Mouse (Mus musculus): Measurements from ENCODE around the gene Mt4.
"Not testable (repeated sequence)": the region's sequence is repeated elsewhere in the genome, so short reads cannot be mapped to it uniquely, and the experiment has no call there.

Mt4 gene

DNA sequence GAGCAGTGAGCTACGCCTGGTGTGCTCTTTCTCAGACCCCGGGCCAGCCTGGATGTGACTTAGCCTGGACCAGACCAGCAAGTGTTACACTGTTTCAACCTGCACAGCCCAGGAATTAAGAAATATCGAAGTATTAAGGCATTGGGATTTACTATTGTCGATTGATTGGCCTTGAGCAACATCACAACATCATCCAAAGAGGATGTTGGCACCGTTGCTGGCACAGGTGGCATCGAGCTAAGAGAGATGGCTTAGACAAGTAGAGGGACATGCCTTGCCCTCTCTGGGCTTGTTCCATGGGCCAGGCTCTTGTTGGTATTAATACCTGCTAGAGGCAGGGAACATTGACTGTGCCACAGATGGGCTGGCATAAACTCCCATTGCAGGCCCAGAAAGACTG, 1.4 kb upstream of the Mt4 start:
- no peak for DNase-seq (ENCODE audit: low spot score)

DNA sequence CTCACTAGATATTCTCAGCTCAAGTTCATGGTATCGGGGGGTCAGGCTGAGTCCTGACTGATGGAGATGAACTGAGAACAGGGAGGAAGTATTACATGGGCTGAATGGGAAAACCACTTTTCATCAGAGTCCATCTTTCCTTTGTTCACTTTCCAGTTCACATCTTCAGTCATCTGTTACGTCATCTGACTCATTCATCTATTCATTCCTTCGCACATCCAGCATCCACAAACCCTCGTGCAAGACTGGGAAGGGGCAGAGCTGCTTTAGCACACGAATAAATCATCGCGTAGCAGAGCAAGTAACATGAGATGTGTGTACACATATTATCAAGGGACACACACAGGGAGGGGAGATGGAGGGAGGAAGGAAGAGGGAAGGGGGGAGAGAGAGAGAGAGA, 805 bp upstream of the Mt4 start:
- DNase-seq (ENCODE audit: low spot score): no peak

DNA sequence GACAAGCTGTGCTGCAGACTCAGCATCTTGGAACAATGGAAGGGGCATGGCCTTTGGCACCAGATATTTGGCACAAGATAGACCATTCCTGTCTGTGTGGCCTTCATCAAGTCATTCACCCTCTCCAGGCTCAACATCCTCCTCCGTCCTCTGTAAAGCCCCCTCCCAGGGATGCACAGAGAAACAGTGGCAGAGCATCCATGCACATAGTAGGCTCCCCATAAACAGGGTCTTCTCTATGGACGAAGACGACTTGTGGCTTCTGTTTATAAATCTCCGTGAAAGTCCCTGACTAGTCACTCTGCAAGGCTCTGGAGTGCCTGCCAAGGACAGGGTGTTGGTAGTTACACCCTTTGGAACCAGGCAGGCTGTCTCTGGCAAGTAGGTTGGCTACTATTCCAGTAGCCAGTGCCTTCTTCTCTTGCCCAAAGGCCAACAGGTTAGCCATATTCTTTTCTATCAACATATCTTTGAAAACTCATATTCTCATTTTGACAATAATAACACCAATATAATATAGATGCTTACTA, 3.3 kb downstream of the Mt4 start:
- DNase-seq (ENCODE audit: low spot score): no peak

DNA sequence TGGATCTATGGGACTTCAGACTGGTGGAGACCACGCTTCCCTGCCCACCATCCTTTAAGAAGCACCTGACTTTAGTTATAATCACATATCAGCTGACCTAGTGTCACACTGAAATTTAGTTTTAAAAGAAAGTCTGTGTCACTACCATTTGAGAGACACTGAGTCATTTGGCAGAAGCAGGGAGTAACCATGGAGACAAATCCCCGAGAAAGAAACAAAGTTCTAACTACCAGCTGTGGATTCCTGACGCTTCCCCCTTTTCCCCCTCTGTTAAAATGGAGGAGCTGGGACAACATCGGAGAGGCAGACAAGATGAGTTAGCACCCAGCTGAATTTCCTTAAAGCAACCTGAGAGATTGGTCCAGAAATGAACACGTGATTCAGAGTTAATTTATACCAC, 11.2 kb downstream of the Mt4 start:
- no peak for DNase-seq (ENCODE audit: low spot score)

DNA sequence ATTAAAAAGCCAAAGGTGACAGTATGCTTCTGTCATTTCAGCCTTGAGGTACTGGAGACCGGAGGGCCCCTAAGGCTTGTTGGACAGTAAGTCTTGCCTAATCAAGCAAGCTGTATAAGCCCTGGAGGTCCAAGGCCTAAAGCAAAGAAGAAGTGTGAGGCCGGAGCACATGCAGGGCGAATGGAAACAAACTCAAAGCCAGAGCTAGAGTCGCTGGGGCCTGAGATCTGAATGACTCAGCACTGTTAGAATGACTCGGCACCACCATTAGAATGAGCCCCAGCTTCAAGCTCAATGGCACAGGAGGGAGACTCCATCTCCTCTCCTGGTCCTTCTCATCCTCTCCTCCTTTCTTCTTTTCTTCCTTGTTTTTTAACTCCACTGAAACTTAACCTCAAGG, 13.9 kb downstream of the Mt4 start:
- DNase-seq (ENCODE audit: low spot score): no peak

DNA sequence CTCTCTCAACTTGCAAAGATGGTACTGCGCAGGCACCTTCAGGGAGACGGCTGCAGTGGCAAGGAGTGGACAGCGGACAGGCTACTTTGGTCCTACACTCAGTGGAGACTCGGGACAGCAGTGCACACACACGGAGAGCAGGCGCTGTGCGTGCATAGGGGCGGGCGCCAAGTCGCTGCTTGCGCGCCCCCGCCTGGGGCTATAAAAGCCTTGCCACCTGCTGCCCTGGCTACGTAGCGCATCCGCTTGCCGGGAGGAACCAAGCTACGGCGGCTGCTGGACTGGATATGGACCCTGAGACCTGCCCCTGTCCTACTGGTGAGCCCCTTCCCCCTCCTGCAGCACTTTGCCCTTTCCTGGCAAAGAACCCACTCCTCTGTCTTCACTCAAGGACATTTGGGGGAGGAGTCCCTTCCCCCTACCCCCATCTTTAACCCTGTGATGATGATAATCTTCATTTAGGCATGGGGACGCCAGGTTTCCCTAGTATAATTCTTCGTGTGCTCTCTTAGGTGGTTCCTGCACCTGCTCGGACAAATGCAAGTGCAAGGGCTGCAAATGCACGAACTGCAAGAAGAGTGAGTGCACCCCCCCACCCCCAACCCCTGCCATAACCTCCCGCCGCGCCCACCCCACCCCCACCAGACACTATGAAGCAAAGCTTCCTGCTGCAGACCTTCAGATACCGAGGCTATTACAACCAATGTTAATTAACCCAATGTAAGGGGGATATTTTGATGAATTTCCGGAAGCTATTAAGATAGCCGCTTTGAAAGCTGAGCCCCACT, 15.7 kb downstream of the Mt4 start, which contains the start of gene Mt3:
Mt3 (plus strand) TSS at position 95 of the 788 bp plus-strand sequence.
- DNase-seq (ENCODE audit: low spot score): no peak

DNA sequence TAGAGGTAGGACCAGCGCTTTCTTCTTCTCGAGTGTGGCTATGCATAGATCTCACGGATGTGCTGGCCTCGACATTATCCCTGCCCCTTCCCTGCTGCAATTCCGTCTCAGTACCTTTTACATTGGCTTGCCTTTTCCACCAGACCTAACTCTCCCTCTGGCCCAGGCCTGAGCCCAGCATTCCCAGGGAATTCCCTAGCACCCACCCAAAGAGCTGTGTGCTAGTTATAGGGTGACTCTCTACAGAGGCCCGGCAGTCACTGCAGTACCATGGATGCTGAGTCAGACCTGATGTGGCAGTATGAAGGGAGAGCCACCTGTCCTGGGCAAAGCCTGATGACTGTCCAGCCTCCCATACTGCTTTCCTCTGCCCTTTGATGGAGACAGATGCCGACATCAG, 16.5 kb downstream of the Mt4 start:
- DNase-seq (ENCODE audit: low spot score): no peak

DNA sequence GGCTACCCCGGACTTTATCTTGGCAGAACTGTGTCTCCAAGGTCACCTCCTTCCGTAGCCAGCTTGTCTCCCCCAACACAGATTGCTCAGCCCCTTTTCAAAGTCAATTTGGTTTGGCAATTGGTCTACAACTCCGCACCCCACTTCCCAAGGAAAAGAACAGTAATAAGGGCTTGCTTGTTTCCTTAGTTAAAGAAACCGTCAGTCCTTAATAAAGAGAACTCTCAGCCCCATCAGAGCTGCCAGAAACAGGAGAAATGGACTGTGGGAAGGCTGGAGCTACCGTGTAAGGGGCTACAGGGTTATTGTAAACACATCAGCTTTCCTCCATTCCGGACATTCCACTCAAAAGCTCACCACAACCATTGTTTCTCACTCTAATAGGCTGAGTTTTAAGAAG, 17.5 kb downstream of the Mt4 start:
- no peak for DNase-seq (ENCODE audit: low spot score)

DNA sequence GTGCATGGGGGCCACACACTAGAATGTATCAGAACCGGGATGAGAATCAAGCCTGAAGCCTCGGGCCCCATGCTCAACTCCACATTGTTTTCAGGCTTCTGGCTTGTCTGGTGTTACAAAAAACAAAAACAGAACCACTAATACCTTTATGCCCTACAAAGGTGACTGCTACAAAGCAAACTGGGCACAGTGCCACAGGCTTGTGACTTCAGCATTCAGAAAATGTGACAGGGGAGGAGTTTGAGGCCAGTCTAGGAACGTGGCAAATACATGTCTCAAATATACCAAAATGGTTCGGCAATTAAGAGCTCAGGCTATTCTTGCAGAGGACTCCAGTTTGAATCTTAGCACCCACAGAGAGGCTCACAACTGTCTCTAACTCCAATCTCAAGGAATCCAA, 19.1 kb downstream of the Mt4 start:
- no peak for DNase-seq (ENCODE audit: low spot score)

DNA sequence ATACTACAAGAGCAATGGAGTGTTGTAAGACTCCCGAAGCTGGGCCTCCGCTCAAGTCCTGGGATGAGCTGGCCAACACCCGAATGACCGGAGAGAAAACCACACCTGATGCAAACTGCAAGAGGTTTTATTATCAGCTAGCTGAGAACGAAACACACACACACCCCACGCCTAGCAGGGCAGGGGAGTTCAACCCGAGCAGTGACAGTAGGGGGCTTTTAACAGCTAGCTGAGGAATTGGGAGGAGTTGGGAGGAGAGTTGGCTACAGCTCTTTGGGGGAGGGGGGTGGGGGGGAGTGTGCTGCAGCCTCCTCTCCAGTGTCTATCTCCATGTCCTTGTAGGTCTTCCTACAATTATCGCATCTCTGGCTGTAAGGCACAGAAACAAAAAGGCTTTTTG, 28.8 kb downstream of the Mt4 start:
- not testable (repeated sequence) for DNase-seq (ENCODE audit: low spot score)

DNA sequence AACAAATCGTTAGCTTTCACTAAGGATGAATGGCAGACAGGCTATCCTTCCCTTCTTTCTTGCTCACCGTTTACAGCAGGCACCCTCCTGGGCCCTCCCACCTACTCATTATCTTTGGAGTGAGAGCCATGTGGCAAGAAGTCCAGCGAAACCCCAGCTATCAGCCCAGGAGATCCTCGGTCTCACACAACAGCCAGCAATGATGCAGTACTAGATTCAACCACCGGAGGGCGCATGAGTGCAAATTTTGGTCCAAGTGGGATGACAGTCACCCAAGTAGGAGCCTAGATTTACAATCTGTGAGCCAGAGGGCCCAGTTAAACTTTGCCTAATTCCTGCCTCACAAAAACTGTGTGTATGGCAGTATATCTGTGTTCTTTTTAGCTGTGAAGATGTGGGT, 30.2 kb downstream of the Mt4 start:
- peak; percentile 86 for DNase-seq (ENCODE audit: low spot score)

DNA sequence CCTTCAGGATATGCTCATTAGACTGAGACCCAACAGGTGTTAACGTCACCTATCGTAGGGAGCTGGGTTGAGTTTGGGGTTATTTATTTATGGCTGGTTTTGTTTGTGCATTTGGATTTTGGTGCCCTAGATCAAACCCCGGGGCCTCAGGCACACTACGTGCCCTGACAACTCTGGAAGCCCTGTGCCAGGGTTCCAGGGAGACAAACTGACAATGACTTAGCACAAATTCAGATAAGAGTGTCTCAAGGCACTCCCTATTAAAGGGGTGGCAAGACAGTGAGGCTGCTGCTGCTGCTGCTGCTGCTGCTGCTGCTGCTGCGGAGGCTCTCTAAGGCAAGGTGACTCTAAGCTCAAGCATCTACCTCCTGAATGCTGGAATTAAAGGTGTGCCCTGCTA, 32.5 kb downstream of the Mt4 start:
- DNase-seq (ENCODE audit: low spot score): no peak

DNA sequence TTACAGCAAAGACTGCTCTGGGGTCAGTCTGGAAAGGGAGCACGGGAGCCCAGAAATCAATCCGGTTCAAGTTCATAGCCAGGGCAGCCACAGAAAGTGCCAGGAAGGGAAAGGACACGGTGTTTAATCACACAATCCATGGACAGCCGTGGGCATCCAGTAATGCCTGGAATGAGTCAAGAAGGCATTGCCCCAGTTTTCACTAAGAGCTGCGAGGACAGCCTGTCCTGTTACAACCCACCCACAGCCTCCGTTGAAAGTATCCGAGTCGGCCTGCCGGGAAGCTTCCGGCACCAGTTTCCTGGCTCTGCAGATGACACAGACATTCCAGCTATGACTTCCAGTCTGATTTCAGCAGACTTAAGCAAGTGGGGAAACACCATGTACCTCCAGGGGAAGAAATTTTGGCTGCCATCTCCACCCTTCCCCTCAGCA, 34.3 kb downstream of the Mt4 start:
- no peak for DNase-seq (ENCODE audit: low spot score)

DNA sequence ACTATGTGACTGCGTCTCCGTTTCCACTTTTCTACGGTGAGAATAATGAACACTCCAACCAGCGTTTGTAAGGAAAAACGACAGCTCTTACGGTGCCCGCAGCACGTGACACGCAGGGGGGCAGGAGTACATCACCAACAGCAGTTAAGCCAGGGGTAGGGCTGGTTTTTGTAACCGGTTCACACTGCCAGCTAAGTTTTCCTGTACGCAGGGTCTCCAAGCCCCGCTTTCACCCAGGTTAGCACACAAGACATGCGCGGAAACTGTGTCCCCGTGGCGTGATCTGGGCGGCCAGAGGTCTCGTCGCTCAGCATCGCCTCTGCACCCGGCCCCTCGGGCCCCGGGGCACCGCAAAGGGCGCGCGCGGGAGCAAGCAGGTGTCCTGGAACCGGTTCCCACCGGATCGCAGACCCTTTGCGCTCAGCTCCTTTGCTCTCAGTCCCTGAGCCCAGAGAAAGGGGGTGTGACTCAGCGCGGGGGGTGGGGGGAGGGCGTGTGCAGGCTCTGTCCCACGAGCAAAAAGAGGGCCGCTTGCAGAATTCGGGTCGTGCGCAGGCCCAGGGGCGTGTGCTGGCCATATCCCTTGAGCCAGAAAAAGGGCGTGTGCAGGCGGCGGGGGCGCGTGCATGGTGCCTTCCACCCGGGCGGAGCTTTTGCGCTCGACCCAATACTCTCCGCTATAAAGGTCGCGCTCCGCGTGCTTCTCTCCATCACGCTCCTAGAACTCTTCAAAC, 35.2 kb downstream of the Mt4 start, which contains the start of gene Mt2:
Mt2 (plus strand) TSS at position 590 of the 734 bp plus-strand sequence.
- DNase-seq (ENCODE audit: low spot score): peak; percentile 51

DNA sequence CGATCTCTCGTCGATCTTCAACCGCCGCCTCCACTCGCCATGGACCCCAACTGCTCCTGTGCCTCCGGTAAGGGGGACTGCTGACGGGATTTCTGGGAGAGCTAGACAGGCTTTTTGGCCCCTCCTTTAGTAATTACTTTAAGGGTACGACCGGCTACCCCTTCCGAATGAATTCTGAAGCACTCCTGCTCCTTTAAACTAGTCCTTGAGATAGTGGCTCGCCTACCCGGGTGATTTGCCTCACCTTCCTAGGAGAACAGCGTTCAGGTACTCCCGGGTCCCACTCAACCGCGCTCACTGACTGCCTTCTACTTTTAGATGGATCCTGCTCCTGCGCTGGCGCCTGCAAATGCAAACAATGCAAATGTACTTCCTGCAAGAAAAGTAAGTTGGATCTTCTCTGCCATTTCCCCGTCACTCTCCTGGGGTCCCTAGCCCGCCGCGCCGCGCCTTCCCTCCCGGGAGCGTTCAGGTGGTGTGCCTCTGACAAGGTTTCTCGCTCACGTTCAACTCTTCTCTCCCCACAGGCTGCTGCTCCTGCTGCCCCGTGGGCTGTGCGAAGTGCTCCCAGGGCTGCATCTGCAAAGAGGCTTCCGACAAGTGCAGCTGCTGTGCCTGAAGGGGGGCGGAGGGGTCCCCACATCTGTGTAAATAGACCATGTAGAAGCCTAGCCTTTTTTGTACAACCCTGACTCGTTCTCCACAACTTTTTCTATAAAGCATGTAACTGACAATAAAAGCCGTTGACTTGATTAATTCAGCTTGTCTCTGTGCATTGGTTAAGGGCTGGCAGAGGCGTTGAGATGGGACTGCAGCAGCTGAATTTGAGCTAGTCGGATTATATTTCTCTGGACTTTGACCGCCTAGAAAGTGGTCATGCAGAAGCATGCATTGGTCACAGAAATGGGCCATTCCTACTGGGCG, 36.1 kb downstream of the Mt4 start:
- no peak for DNase-seq (ENCODE audit: low spot score)

DNA sequence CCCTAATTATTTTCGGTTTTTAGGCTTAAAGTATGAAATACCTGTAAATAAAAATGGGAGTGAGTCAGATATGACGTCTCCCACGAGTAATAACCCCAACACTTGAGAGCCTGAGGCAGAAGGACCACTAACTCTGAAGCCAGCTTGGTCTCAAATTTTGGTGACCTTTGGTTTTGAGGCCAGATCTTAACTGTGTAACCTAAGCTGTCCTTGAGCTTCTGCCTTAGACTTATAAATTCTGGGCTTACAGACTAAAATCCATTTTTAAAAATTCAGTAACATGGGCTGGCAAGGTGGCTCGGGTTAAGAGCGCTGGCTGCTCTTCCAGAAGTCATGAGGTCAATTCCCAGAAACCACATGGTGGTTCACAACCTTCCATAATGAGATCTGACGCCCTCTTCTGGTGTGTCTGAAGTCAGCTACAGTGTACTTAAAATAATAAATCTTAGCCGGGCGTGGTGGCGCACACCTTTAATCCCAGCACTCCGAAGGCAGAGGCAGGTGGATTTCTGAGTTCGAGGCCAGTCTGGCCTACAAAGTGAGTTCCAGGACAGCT, 36.9 kb downstream of the Mt4 start:
- DNase-seq (ENCODE audit: low spot score): no peak

DNA sequence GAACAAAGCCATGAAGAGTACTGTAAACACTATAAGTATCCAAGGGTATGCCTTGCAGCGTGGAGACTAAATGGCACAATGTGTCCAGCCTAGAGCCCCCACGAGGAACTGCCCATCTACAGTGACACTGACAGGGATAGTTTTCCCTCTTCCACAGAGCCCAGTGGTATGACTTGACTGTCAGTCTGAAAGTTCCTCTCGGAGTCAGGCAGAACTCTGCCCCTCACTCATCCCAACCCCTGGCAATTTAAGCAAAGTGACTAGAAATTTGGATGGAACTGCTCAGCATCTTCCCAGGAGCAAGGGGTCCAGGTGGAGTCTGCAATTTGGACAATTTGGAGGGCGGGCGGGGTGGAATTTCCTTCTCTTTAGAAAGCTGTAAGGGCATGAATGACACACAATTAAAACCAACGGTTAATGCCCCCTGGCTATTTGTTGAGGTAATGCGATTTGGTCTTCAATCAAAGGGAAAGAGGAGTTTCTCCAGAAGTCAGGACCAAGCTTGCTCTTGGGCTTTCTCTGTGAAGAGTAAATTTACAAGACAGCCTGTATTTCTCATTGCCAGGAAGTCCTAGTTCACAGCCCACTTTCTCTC, 37.7 kb downstream of the Mt4 start:
- no peak for DNase-seq (ENCODE audit: low spot score)

DNA sequence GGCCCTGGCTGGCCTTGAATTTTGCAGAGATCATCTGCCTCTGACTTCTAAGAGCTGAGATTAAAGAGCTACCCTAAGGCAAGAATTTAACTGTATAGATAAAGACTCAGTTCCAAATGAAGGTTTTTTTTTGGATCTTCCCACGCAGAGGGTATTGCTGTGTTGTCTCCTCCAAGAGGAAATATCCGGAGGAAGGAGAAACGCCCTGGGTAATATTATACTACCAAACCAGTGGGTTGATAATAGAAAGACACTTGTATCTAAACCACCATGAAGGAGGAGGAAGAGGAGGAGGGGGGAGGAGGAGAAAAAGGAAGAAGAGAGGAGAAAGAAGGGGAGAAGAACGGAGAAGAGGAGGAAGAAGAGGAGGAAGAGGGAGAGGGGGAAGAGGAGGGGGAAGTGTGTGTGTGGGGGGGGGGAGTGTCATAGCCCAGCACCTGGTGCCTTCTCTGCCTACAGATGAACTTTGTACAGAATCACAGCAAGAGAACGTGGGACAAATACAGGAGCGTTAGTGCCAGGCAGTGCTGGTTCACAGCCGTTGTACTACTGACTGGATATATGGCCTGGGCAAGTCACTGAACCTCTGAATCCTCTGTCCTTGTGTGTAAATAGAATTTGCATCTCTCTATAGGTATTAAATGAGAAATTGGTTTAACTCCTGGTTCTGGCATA, 40.9 kb downstream of the Mt4 start:
- no peak for DNase-seq (ENCODE audit: low spot score)

DNA sequence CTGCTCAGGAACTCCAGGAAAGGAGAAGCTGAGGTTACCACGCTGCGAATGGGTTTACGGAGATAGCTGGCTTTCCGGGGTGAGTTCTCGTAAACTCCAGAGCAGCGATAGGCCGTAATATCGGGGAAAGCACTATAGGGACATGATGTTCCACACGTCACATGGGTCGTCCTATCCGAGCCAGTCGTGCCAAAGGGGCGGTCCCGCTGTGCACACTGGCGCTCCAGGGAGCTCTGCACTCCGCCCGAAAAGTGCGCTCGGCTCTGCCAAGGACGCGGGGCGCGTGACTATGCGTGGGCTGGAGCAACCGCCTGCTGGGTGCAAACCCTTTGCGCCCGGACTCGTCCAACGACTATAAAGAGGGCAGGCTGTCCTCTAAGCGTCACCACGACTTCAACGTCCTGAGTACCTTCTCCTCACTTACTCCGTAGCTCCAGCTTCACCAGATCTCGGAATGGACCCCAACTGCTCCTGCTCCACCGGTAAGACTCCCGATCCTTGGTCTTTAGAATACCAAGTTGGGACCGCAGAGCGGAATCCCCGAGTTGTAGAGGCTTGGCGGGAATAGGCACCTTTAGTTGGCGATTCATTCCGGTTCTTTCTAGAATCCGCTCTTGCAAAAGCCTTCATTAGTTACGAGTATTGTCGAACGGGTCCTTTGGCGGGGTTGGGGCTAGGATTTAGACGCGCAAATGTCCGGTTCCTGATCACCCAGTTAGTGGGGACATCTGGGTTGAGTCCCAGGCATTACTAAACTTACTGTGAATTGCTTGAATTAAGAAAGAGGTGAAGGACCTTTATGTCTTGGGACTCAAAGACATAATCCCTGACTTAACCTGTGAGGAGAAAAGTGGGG, 42.1 kb downstream of the Mt4 start, which contains the start of gene Mt1:
Mt1 (plus strand) TSS at position 226 of the 856 bp plus-strand sequence.
- peak; percentile 88 for DNase-seq (ENCODE audit: low spot score)
